Mouse (Mus musculus) CH12.LX (cell line): Measurements from ENCODE around the gene Gm867. TPM values are rescaled to one million over a fixed set of nuclear protein-coding genes. Genes with fewer than 3 reads are reported as not detected.

ENCODE experiments used
- DNase-seq: peaks from one replicate; pipeline ENCODE4 v3.0.0-alpha.2; 2013; ENCODE audit errors: extremely low read depth
- H3K27ac ChIP-seq: 2 replicates; pipeline ENCODE4 v1.5.1; 2012; ENCODE audit warnings: low read depth, mild to moderate bottlenecking, control low read depth, moderate library complexity; ENCODE audit not compliant: insufficient read depth
- H3K27me3 ChIP-seq: replicated peaks from 2 replicates; pipeline ENCODE3; 2012; ENCODE audit warnings: inconsistent platforms
- H3K36me3 ChIP-seq, 2 experiments: replicated peaks in 1 of 2; 2 replicates each; pipeline versions ENCODE3 to v1.6.1; 2012; ENCODE audit warnings: inconsistent platforms in 1 of 2, low read length in 1 of 2, mild to moderate bottlenecking in 1 of 2, mixed read lengths in 1 of 2, moderate library complexity in 1 of 2; ENCODE audit not compliant: control insufficient read depth in 1 of 2, insufficient read depth in 1 of 2
- H3K4me1 ChIP-seq, 2 experiments: 2 replicates each; pipeline ENCODE4 v1.6.1; 2012; ENCODE audit warnings: inconsistent platforms in 1 of 2, moderate library complexity in 1 of 2; ENCODE audit not compliant: insufficient read depth in 2 of 2, control insufficient read depth in 1 of 2
- H3K4me2 ChIP-seq: 2 replicates; pipeline ENCODE4 v1.6.1; 2012; ENCODE audit warnings: low read depth, mild to moderate bottlenecking, control low read depth; ENCODE audit not compliant: poor library complexity, insufficient read depth, severe bottlenecking
- H3K4me3 ChIP-seq, 3 experiments: fragments of 150-350 bp in 1 of 3; sonication (generic) in 1 of 3; replicated peaks in 1 of 3; 2 replicates each; pipeline versions ENCODE3 to v1.5.1; 2011 to 2012; ENCODE audit warnings: low read depth in 2 of 3, low read length in 2 of 3, mild to moderate bottlenecking in 2 of 3, moderate library complexity in 2 of 3, control low read depth in 1 of 3, improper control_type of control experiment in 1 of 3, inconsistent platforms in 1 of 3, mixed read lengths in 1 of 3; ENCODE audit not compliant: poor library complexity in 1 of 3
- H3K79me2 ChIP-seq: replicated peaks from 2 replicates; pipeline ENCODE4 v1.6.1; 2012; ENCODE audit warnings: mild to moderate bottlenecking, moderate library complexity; ENCODE audit not compliant: control insufficient read depth, poor library complexity, insufficient read depth, severe bottlenecking; ENCODE audit errors: extremely low read depth
- H3K9ac ChIP-seq: 2 replicates; pipeline ENCODE4 v1.6.1; 2012; ENCODE audit warnings: low read depth, mild to moderate bottlenecking, control low read depth, moderate library complexity; ENCODE audit not compliant: insufficient read depth
- H3K9me3 ChIP-seq: replicated peaks from 2 replicates; pipeline ENCODE3; 2012; ENCODE audit warnings: low read length, inconsistent platforms, mixed read lengths
- BHLHE40 ChIP-seq: IDR thresholded peaks from 2 replicates; pipeline ENCODE4 v1.6.1; 2011; ENCODE audit warnings: mild to moderate bottlenecking, low read depth, low read length, improper control_type of control experiment
- CHD1 ChIP-seq: IDR thresholded peaks from 2 replicates; pipeline ENCODE4 v1.6.1; 2012; ENCODE audit warnings: low read depth, low read length, improper control_type of control experiment, inconsistent platforms
- CTCF ChIP-seq, 2 experiments: IDR thresholded peaks in 1 of 2; conservative IDR thresholded peaks in 1 of 2; 2 replicates each; pipeline ENCODE4 v1.5.1; 2011 to 2012; ENCODE audit warnings: low read depth in 2 of 2, low read length in 2 of 2, improper control_type of control experiment in 1 of 2, inconsistent platforms in 1 of 2, mild to moderate bottlenecking in 1 of 2, moderate library complexity in 1 of 2
- E2F4 ChIP-seq: IDR thresholded peaks from 2 replicates; pipeline ENCODE4 v1.6.1; 2011; ENCODE audit warnings: low read depth, low read length, improper control_type of control experiment; ENCODE audit not compliant: insufficient replicate concordance
- ELF1 ChIP-seq: IDR thresholded peaks from 2 replicates; pipeline ENCODE4 v1.6.1; 2014; ENCODE audit warnings: low read depth, mild to moderate bottlenecking, inconsistent platforms, low read length, improper control_type of control experiment
- EP300 ChIP-seq: IDR thresholded peaks from 2 replicates; pipeline ENCODE4 v1.6.1; 2011; ENCODE audit warnings: low read length, improper control_type of control experiment
- ETS1 ChIP-seq: conservative IDR thresholded peaks from 2 replicates; pipeline ENCODE4 v1.6.1; 2012; ENCODE audit warnings: low read depth, mild to moderate bottlenecking, inconsistent platforms, low read length, improper control_type of control experiment, moderate library complexity
- GABPA ChIP-seq: IDR thresholded peaks from 2 replicates; pipeline ENCODE4 v1.6.1; 2012; ENCODE audit warnings: low read depth, low read length, improper control_type of control experiment, inconsistent platforms; ENCODE audit not compliant: insufficient replicate concordance
- IRF4 ChIP-seq: IDR thresholded peaks from 2 replicates; pipeline ENCODE4 v1.6.1; 2014; ENCODE audit warnings: low read depth, mild to moderate bottlenecking, inconsistent platforms, low read length, improper control_type of control experiment
- JUN ChIP-seq: IDR thresholded peaks from 2 replicates; pipeline ENCODE4 v1.6.1; 2011; ENCODE audit warnings: low read depth, mild to moderate bottlenecking, low read length, improper control_type of control experiment, moderate library complexity; ENCODE audit not compliant: insufficient read depth
- JUND ChIP-seq: conservative IDR thresholded peaks from 2 replicates; pipeline ENCODE4 v1.6.1; 2011; ENCODE audit warnings: low read depth, low read length, improper control_type of control experiment
- KAT2A ChIP-seq: IDR thresholded peaks from 2 replicates; pipeline ENCODE4 v1.6.1; 2012; ENCODE audit warnings: low read length, improper control_type of control experiment, inconsistent platforms; ENCODE audit not compliant: insufficient replicate concordance
- MAFK ChIP-seq: IDR thresholded peaks from 2 replicates; pipeline ENCODE4 v1.6.1; 2011; ENCODE audit warnings: low read length, improper control_type of control experiment; ENCODE audit not compliant: insufficient replicate concordance
- MAX ChIP-seq: IDR thresholded peaks from 2 replicates; pipeline ENCODE4 v1.6.1; 2011; ENCODE audit warnings: low read length, improper control_type of control experiment
- MAZ ChIP-seq: IDR thresholded peaks from 2 replicates; pipeline ENCODE4 v1.6.1; 2012; ENCODE audit warnings: low read depth, mild to moderate bottlenecking, inconsistent platforms, low read length, improper control_type of control experiment, moderate library complexity
- MEF2A ChIP-seq: IDR thresholded peaks from 2 replicates; pipeline ENCODE4 v1.6.1; 2014; ENCODE audit warnings: low read depth, mild to moderate bottlenecking, inconsistent platforms, low read length, improper control_type of control experiment, borderline replicate concordance
- MXI1 ChIP-seq: IDR thresholded peaks from 2 replicates; pipeline ENCODE4 v1.6.1; 2011; ENCODE audit warnings: mild to moderate bottlenecking, low read depth, low read length, improper control_type of control experiment
- MYC ChIP-seq: IDR thresholded peaks from 2 replicates; pipeline ENCODE4 v1.6.1; 2011; ENCODE audit warnings: low read depth, mild to moderate bottlenecking, improper control_type of control experiment, low read length
- NELFE ChIP-seq: IDR thresholded peaks from 2 replicates; pipeline ENCODE4 v1.6.1; 2011; ENCODE audit warnings: low read depth, low read length, improper control_type of control experiment
- PAX5 ChIP-seq: IDR thresholded peaks from 2 replicates; pipeline ENCODE4 v1.6.1; 2012; ENCODE audit warnings: low read length, inconsistent platforms, mixed read lengths
- POLR2A ChIP-seq: IDR thresholded peaks from 2 replicates; pipeline ENCODE4 v1.6.1; 2011; ENCODE audit warnings: low read depth, mild to moderate bottlenecking, improper control_type of control experiment, low read length
- POLR2AphosphoS2 ChIP-seq: IDR thresholded peaks from 2 replicates; pipeline ENCODE4 v1.6.1; 2011; ENCODE audit warnings: low read depth, low read length, improper control_type of control experiment
- RAD21 ChIP-seq: IDR thresholded peaks from 2 replicates; pipeline ENCODE4 v1.6.1; 2011; ENCODE audit warnings: low read depth, mild to moderate bottlenecking, low read length, improper control_type of control experiment, moderate library complexity
- RCOR1 ChIP-seq: conservative IDR thresholded peaks from 2 replicates; pipeline ENCODE4 v1.6.1; 2012; ENCODE audit warnings: low read depth, mild to moderate bottlenecking, inconsistent platforms, low read length, improper control_type of control experiment
- SIN3A ChIP-seq: IDR thresholded peaks from 2 replicates; pipeline ENCODE4 v1.6.1; 2012; ENCODE audit warnings: low read length, improper control_type of control experiment, inconsistent platforms
- SMC3 ChIP-seq: IDR thresholded peaks from 2 replicates; pipeline ENCODE4 v1.6.1; 2011; ENCODE audit warnings: low read depth, low read length, improper control_type of control experiment
- TBP ChIP-seq: conservative IDR thresholded peaks from 2 replicates; pipeline ENCODE4 v1.6.1; 2011; ENCODE audit warnings: low read depth, low read length, improper control_type of control experiment
- TCF12 ChIP-seq: IDR thresholded peaks from 2 replicates; pipeline ENCODE4 v1.6.1; 2014; ENCODE audit warnings: low read depth, mild to moderate bottlenecking, inconsistent platforms, low read length, improper control_type of control experiment
- UBTF ChIP-seq: IDR thresholded peaks from 2 replicates; pipeline ENCODE4 v1.6.1; 2012; ENCODE audit warnings: low read depth, mild to moderate bottlenecking, inconsistent platforms, low read length, improper control_type of control experiment, moderate library complexity
- USF1 ChIP-seq: IDR thresholded peaks from 2 replicates; pipeline ENCODE4 v1.6.1; 2014; ENCODE audit warnings: low read depth, mild to moderate bottlenecking, inconsistent platforms, low read length, improper control_type of control experiment
- USF2 ChIP-seq: conservative IDR thresholded peaks from 2 replicates; pipeline ENCODE4 v1.6.1; 2011; ENCODE audit warnings: low read depth, low read length, improper control_type of control experiment
- ZC3H11A ChIP-seq: IDR thresholded peaks from 2 replicates; pipeline ENCODE4 v1.6.1; 2012; ENCODE audit warnings: low read depth, mild to moderate bottlenecking, inconsistent platforms, low read length, improper control_type of control experiment
- ZKSCAN1 ChIP-seq: IDR thresholded peaks from 2 replicates; pipeline ENCODE4 v1.6.1; 2012; ENCODE audit warnings: low read depth, inconsistent platforms, low read length, improper control_type of control experiment, borderline replicate concordance
- ZMIZ1 ChIP-seq: IDR thresholded peaks from 2 replicates; pipeline ENCODE4 v1.6.1; 2012; ENCODE audit warnings: low read depth, mild to moderate bottlenecking, inconsistent platforms, low read length, improper control_type of control experiment
- dilution Hi-C: fragments of 300-500 bp; cut with MboI; formaldehyde crosslinking; loops from 2 replicates; pipeline ENCODE4 v1.14.3; 2020; ENCODE audit warnings: low sequenced_read_pairs; ENCODE audit not compliant: extremely low pct_unique_long_range_greater_than_20kb, extremely low pct_ligation_motif_present
- in situ Hi-C: fragments of 300-500 bp; cut with MboI; formaldehyde crosslinking; loops from 3 replicates; pipeline ENCODE4 v1.14.3; 2019; ENCODE audit warnings: low sequenced_read_pairs, low pct_ligation_motif_present, low pct_unique_long_range_greater_than_20kb, mixed read lengths
- polyA plus RNA-seq: library from polyadenylated mRNA; unstranded; fragments of >175 nt; gene quantifications from 2 replicates; pipeline ENCODE4 v1.2.1, GENCODE M21; 2012; ENCODE audit warnings: low read depth; ENCODE audit not compliant: insufficient read length
- total RNA-seq, 2 experiments: library from RNA; depleted of rRNA; stranded (reverse); fragments of 300-350 nt in 1 of 2; fragments of >200 nt in 1 of 2; gene quantifications; 2 replicates each; pipeline ENCODE4 v1.2.3; 2012 to 2014

Gene Gm867
- total and polyA plus RNA-seq, 3 experiments, result 0.42 to 3.5 TPM; not detected in 1

DNA sequence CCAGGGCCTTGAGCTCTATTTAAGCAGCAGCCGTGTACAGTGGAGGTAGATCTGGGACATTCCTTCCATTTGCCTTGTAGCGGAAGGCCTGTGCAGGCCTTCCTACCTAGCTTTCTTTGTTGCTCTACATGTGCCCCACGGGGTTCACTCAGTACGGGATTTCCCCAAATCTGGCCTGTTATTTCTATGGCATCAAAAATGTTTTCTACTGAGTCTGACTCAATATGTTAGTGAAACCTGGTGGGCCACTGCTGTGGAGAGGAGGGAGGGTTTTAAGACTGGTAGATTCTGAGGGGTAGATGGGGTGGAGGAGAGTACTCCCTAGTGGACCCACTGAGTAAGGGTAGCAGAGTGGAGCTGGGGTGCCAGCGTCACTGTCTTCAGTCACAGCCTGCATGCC lies 44.7 kb downstream of the Gm867 start (continued):
- TF ChIP-seq JUN (peak; percentile 61), POLR2AphosphoS2 (no peak), IRF4 (peak; percentile 96), NELFE (no peak), USF1 (no peak), E2F4 (no peak), CHD1 (no peak), ETS1 (peak; percentile 65; the same call in 1 of the 2 replicates), ZMIZ1 (no peak), TCF12 (peak; percentile 61; the same call in 1 of the 2 replicates), ZC3H11A (no peak), MEF2A (0 out of 2 replicates have a peak, but pooled peaks have one; percentile 21), CTCF (conservative IDR thresholded peaks at IDR 0.05 in 1 of 2, IDR thresholded peaks at IDR 0.05 in 1 of 2; ENCODE audit: low read depth in 2 of 2, low read length in 2 of 2) (peak in 1 of 2 experiments; percentile 45; a peak in 2 of 4 replicates), POLR2A (no peak), EP300 (peak; percentile 78), MYC (no peak), SIN3A (peak; percentile 56; the same call in 1 of the 2 replicates)

DNA sequence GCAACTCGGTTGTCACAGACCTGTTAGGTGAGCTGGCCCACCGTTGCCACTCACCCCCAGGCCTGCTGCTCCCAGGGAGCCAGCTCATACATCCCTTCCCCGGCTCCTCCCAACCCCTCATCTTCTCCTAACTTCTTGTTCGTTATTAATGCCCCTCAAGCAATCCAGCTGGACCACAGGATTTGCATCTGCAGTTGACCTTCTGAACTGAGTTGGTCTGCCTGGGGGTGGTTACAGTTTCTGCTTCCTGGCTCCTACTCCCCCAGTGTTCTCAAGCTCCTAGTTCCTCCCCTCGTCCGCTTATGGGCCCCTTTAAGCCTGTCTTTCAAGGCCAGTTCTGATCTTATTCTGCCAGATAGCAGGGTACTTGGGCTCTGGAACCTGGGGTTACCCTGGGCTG lies 45.9 kb downstream of the Gm867 start:
- in situ Hi-C loops, result no loop called here
- Histone ChIP-seq H3K9ac (peak overlapping the region; percentile 51), H3K27me3 (no peaks in the 10 kb centered on the region), H3K36me3 (peaks cover 7 to 56% of the 10 kb centered on the region in 2 experiments), H3K9me3 (no peaks in the 10 kb centered on the region), H3K4me1 (peaks cover 33 to 72% of the 10 kb centered on the region in 2 experiments), H3K27ac (peak overlapping the region; percentile 99), H3K4me2 (peak overlapping the region; percentile 76), H3K79me2 (no peaks in the 10 kb centered on the region), H3K4me3 (peak overlapping the region; percentile 46 to 55 (median 47))
- peak; percentile 74 for DNase-seq
- dilution Hi-C loops, result no loop called here
- TF ChIP-seq ETS1, result peak; percentile 46
- peak; percentile 47; the same call in 1 of the 2 replicates for TF ChIP-seq ZMIZ1
- TF ChIP-seq MXI1, result peak; percentile 10; the same call in 1 of the 2 replicates
- 0 out of 2 replicates have a peak, but pooled peaks have one; percentile 35 for TF ChIP-seq MAFK
- TF ChIP-seq KAT2A, result no peak
- TF ChIP-seq POLR2A, result no peak; the same call in 1 of the 2 replicates
- peak; percentile 52; the same call in 1 of the 2 replicates for TF ChIP-seq IRF4
- peak; percentile 50; the same call in 1 of the 2 replicates for TF ChIP-seq SIN3A
- TF ChIP-seq JUN, result no peak
- TF ChIP-seq ZKSCAN1, result no peak
- 0 out of 2 replicates have a peak, but pooled peaks have one; percentile 29 for TF ChIP-seq ELF1
- TF ChIP-seq CTCF (conservative IDR thresholded peaks at IDR 0.05 in 1 of 2, IDR thresholded peaks at IDR 0.05 in 1 of 2; ENCODE audit: low read depth in 2 of 2, low read length in 2 of 2), result no peak
- TF ChIP-seq GABPA, result no peak
- no peak for TF ChIP-seq NELFE
- no peak for TF ChIP-seq SMC3
- no peak for TF ChIP-seq JUND
- no peak for TF ChIP-seq MAX
- no peak for TF ChIP-seq USF2
- no peak for TF ChIP-seq MEF2A
- peak; percentile 44; the same call in 1 of the 2 replicates for TF ChIP-seq TCF12
- no peak for TF ChIP-seq TBP
- TF ChIP-seq BHLHE40, result peak; percentile 65
- no peak for TF ChIP-seq ZC3H11A
- TF ChIP-seq PAX5, result no peak
- TF ChIP-seq RAD21, result no peak
- no peak for TF ChIP-seq POLR2AphosphoS2
- 0 out of 2 replicates have a peak, but pooled peaks have one; percentile 59 for TF ChIP-seq MAZ
- no peak for TF ChIP-seq RCOR1
- TF ChIP-seq USF1, result no peak
- no peak for TF ChIP-seq UBTF
